Mouse (Mus musculus) hindbrain, embryonic 10.5 days (tissue): ENCODE measurements around the gene Fbxo33. TPM values are rescaled to one million over a fixed set of nuclear protein-coding genes. Genes with fewer than 3 reads are reported as not detected.

Source experiments
- DNase-seq: peaks from one replicate; pipeline ENCODE4 v3.0.0-alpha.2; 2017; ENCODE audit warnings: low spot score
- H3K27ac ChIP-seq: fragments of 300-500 bp; sonication (generic); 2 replicates; pipeline ENCODE4 v1.5.1; 2016; ENCODE audit warnings: mild to moderate bottlenecking, moderate library complexity
- H3K27me3 ChIP-seq: fragments of 300-500 bp; sonication (generic); 2 replicates; pipeline ENCODE4 v1.6.1; 2016; ENCODE audit warnings: mild to moderate bottlenecking; ENCODE audit not compliant: poor library complexity, insufficient read depth, severe bottlenecking
- H3K36me3 ChIP-seq: fragments of 300-500 bp; sonication (generic); 2 replicates; pipeline ENCODE4 v1.6.1; 2016; ENCODE audit warnings: mild to moderate bottlenecking, moderate library complexity
- H3K4me1 ChIP-seq: fragments of 300-500 bp; sonication (generic); replicated peaks from 2 replicates; pipeline ENCODE4 v1.6.1; 2016; ENCODE audit warnings: mild to moderate bottlenecking
- H3K4me3 ChIP-seq: fragments of 300-500 bp; sonication (generic); 2 replicates; pipeline ENCODE4 v1.5.1; 2016; ENCODE audit warnings: mild to moderate bottlenecking, moderate library complexity
- H3K9me3 ChIP-seq: fragments of 300-500 bp; sonication (generic); 2 replicates; pipeline ENCODE4 v1.6.1; 2016; ENCODE audit warnings: mild to moderate bottlenecking, moderate library complexity
- WGBS: fragments of 180-500 bp; shearing (Covaris S2); methylation state at CpG from one replicate; pipeline ENCODE4 v1.1.7; 2016; 5-methylcytosine and 5-hydroxymethylcytosine counted together
- polyA plus RNA-seq: library from polyadenylated mRNA; unstranded; fragments of >200 nt; fragmentation: Nextera tagmentation; extraction: Ambion mirVana; gene quantifications from 2 replicates; pipeline ENCODE4 v1.2.1, GENCODE M21; 2016

The Fbxo33 gene
- polyA plus RNA-seq, 1 experiment from 2014 or later = 6.4 TPM

DNA sequence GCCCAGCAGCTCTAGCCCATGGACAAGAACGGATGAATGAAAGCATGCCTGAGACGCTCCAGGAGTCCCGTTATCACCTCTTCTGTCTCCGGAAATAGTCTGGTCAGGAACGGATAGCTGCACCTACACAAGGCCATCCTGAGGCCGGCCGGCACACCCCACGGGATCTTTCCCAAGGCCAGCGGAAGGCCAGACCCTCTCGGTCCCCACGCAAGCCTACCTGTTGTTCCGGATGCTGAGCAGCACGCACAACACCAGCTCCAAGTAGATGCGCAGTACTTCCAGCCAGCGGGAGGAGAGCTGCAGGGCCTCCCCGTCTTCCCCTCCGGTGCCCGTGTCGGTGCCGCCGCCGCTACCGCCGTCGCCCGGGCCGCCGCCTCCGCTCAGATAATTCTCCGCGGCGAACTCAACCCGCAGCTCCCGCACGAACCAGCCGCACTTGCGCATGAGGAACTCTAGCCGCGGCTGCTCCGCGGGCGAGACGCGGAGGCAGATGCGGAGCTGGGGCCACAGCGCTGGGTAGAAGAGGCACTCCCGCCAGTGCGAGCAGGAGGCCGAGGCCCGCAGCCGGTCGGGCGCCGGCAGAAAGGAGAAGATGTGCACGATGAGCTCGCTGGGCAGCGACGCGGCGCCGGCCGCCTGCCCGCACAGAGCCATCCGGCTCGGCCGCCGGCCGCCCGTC, 744 bp downstream of the Fbxo33 start:
- Histone ChIP-seq H3K4me3 (peak overlapping the region; percentile 80), H3K36me3 (no peaks in the 10 kb centered on the region), H3K27me3 (no peaks in the 10 kb centered on the region), H3K9me3 (no peaks in the 10 kb centered on the region), H3K4me1 (peaks cover 21% of the 10 kb centered on the region), H3K27ac (peak overlapping the region; percentile 98)
- under 1% methylated on average over 69 of the region's 69 CpGs for WGBS
- no peak for DNase-seq

DNA sequence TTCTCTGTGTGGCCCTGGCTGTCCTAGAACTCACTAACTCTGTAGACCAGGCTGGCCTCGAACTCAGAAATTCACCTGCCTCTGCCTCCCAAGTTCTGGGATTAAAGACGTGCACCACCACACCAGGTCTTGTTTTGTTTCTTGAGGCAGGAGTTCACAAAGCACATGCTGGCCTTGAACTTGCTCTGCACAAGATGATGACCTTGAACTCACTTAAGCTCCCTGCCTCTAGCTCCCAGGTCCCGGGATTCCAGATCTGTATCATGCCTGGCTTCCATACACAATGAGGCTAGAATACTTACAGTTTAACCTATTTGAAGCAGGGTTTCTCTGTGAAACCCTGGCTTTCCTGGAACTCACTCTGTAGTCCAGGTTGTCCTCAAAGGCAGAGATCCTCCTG, 2.2 kb downstream of the Fbxo33 start:
- WGBS = 84% methylated on average over 3 of the region's 3 CpGs
- no peaks in the 10 kb centered on the region for H3K9me3 ChIP-seq
- DNase-seq = no peak
- peak overlapping the region; percentile 80 for H3K4me3 ChIP-seq
- no peak overlapping the region for H3K27ac ChIP-seq
- H3K36me3 ChIP-seq = peaks cover 6% of the 10 kb centered on the region
- H3K4me1 ChIP-seq = peaks cover 21% of the 10 kb centered on the region
- H3K27me3 ChIP-seq = no peaks in the 10 kb centered on the region

- Histone ChIP-seq H3K27me3 (no peaks in the 10 kb centered on the region), H3K9me3 (0 out of 2 replicates have a peak, but pooled peaks cover 2% of the 10 kb centered on the region), H3K4me1 (peaks cover 21% of the 10 kb centered on the region), H3K4me3 (peak overlapping the region; percentile 80; the same call in 1 of the 2 replicates), H3K36me3 (peaks cover 12% of the 10 kb centered on the region), H3K27ac (no peak overlapping the region)
- WGBS = 90% methylated on average over 6 of the region's 6 CpGs
- DNase-seq = no peak
These were observed 2.8 kb downstream of the Fbxo33 start for GRCm38 (mm10) chr12:59216676-59217266.

DNA sequence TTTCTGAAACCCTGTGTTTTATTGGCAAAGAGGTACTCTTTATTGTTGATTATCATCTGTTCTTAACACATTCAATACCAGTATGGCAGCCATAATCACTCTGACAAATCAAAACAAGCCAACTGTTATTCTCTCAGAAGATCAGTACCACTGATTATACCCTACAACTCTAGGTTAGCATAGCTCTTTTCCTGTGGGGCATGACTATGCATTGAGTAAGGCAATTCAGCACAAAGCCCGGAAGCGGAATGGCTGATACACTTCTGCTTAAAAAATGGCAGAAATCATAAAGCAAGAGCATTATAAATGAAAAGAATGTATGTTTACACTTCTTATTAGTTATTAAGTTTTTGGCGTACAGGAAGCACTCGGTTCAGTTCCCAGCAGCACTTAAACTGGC, 3.3 kb downstream of the Fbxo33 start:
- WGBS = 95% methylated on average over 4 of the region's 4 CpGs
- no peak for DNase-seq
- H3K9me3 ChIP-seq = peaks cover 8% of the 10 kb centered on the region
- no peak overlapping the region for H3K27ac ChIP-seq
- H3K4me1 ChIP-seq = peaks cover 21% of the 10 kb centered on the region
- no peaks in the 10 kb centered on the region for H3K27me3 ChIP-seq
- H3K4me3 ChIP-seq = no peak overlapping the region
- H3K36me3 ChIP-seq = peaks cover 18% of the 10 kb centered on the region

DNA sequence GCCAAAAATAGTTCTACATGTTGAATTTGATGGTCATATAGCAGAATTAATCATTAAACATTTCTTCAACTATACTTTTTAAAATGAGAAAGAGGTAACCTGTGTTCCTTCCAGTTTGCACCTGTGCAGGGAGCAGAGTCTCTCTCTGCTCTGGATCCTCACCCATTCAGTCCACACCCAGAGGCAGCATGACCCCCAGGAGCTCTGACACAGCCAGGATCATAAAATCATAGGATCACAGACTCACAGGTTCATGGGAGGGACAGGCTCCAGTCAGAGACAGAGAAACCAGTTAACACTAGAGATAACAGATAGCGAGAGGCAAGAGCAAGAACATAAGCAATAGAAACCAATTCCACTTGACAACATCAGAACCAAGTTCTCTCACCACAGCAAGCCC, 11.7 kb downstream of the Fbxo33 start:
- Histone ChIP-seq H3K27ac (no peak overlapping the region), H3K9me3 (peaks cover 14% of the 10 kb centered on the region), H3K36me3 (peaks cover 48% of the 10 kb centered on the region), H3K27me3 (no peaks in the 10 kb centered on the region), H3K4me3 (no peak overlapping the region), H3K4me1 (no peaks in the 10 kb centered on the region)
- WGBS = 97% methylated on average over 1 of the region's 1 CpGs
- DNase-seq = no peak

- no peak for DNase-seq
- peaks cover 11% of the 10 kb centered on the region for H3K9me3 ChIP-seq
- H3K4me1 ChIP-seq = no peaks in the 10 kb centered on the region
- H3K27me3 ChIP-seq = no peaks in the 10 kb centered on the region
- no peak overlapping the region for H3K4me3 ChIP-seq
- peaks cover 47% of the 10 kb centered on the region for H3K36me3 ChIP-seq
- no peak overlapping the region for H3K27ac ChIP-seq
- WGBS = 93% methylated on average over 3 of the region's 3 CpGs
These were observed 12.5 kb downstream of the Fbxo33 start for GRCm38 (mm10) chr12:59207000-59207390.

- H3K27ac ChIP-seq = no peak overlapping the region
- H3K36me3 ChIP-seq = peaks cover 46% of the 10 kb centered on the region
- H3K27me3 ChIP-seq = no peaks in the 10 kb centered on the region
- WGBS = 89% methylated on average over 4 of the region's 4 CpGs
- no peak overlapping the region for H3K4me3 ChIP-seq
- peaks cover 8% of the 10 kb centered on the region for H3K9me3 ChIP-seq
- no peaks in the 10 kb centered on the region for H3K4me1 ChIP-seq
- no peak for DNase-seq
These were observed 13.1 kb downstream of the Fbxo33 start for GRCm38 (mm10) chr12:59206208-59206999.

- DNase-seq = no peak
- Histone ChIP-seq H3K9me3 (peaks cover under 1% of the 10 kb centered on the region; the same call in 1 of the 2 replicates), H3K27me3 (no peaks in the 10 kb centered on the region), H3K36me3 (peaks cover 46% of the 10 kb centered on the region), H3K27ac (no peak overlapping the region), H3K4me3 (no peak overlapping the region), H3K4me1 (no peaks in the 10 kb centered on the region)
- WGBS = 96% methylated on average over 6 of the region's 6 CpGs
These were observed 14.0 kb downstream of the Fbxo33 start for GRCm38 (mm10) chr12:59205571-59205970.

GRCm38 (mm10) chr12:59199361-59199760, 20.2 kb downstream of the Fbxo33 start:
- Histone ChIP-seq H3K27me3 (no peaks in the 10 kb centered on the region), H3K27ac (no peak overlapping the region), H3K9me3 (no peaks in the 10 kb centered on the region), H3K4me1 (no peaks in the 10 kb centered on the region), H3K36me3 (peaks cover 70% of the 10 kb centered on the region), H3K4me3 (no peak overlapping the region)
- DNase-seq = no peak
- 97% methylated on average over 2 of the region's 2 CpGs for WGBS

GRCm38 (mm10) chr12:59198750-59199149, 20.8 kb downstream of the Fbxo33 start:
- Histone ChIP-seq H3K9me3 (no peaks in the 10 kb centered on the region), H3K4me1 (no peaks in the 10 kb centered on the region), H3K27ac (no peak overlapping the region), H3K27me3 (no peaks in the 10 kb centered on the region), H3K4me3 (no peak overlapping the region), H3K36me3 (peaks cover 64% of the 10 kb centered on the region)
- DNase-seq = no peak
- WGBS = 90% methylated on average over 4 of the region's 4 CpGs

- Histone ChIP-seq H3K27ac (no peak overlapping the region), H3K4me3 (no peak overlapping the region), H3K9me3 (no peaks in the 10 kb centered on the region), H3K36me3 (peaks cover 47% of the 10 kb centered on the region), H3K27me3 (no peaks in the 10 kb centered on the region), H3K4me1 (no peaks in the 10 kb centered on the region)
- 88% methylated on average over 4 of the region's 4 CpGs for WGBS
- DNase-seq = no peak
These were observed 23.6 kb downstream of the Fbxo33 start for GRCm38 (mm10) chr12:59195941-59196340.

DNA sequence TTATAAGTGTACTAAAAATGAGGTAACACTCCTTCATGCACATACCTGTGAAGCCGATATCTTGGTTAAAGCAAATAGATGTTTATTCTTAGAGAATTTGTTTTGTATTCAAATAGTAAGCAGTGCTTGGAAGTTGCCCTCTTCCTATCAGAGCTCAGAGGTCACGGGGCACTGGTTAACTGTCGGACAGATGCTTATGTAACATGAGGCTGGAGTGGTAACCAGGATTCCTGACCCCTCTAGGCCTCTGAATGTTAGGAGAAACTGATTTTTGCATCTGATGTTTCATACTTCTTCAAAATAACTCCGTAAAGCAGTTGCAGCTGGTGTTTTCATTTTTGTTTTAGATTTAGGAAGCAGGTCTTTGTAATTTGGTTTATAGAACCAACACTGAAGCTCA, 24.5 kb downstream of the Fbxo33 start:
- no peak overlapping the region for H3K27ac ChIP-seq
- DNase-seq = no peak
- peaks cover 44% of the 10 kb centered on the region for H3K36me3 ChIP-seq
- no peak overlapping the region for H3K4me3 ChIP-seq
- no peaks in the 10 kb centered on the region for H3K4me1 ChIP-seq
- WGBS = 82% methylated on average over 4 of the region's 4 CpGs
- H3K27me3 ChIP-seq = no peaks in the 10 kb centered on the region
- H3K9me3 ChIP-seq = no peaks in the 10 kb centered on the region
